Mouse (Mus musculus): ENCODE results near the gene Pigs.

DNA sequence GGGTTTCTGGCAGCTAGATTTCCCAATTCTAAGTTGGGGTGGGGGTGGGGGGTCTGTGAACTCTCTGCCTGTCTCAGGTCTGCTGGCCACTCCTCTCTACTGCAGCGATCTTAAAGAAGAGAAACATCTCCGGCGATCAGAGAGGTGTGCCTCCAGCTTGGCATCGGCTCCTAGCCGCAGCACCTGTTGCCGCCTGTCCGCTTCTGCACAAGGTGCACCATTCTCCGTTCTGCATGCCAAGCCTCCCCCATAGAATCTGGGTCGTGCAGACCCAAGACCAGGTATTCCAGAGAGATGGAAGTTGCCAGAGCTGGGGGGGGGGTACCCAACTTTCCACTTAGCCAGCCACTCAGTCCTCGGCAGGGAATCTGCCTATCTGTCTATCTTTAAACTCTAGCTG is 57.6 kb downstream of the Pigs start:
- no peak for TF ChIP-seq POLR2A (IDR thresholded peaks at IDR 0.05; ENCODE audit: low read depth, low read length)
- TF ChIP-seq CTCF (conservative IDR thresholded peaks at IDR 0.05; ENCODE audit: insufficient read depth, insufficient read length, low read depth, low read length) = no peak
